Mouse (Mus musculus): ENCODE results near the gene Bag6. TPM values are rescaled to one million over a fixed set of nuclear protein-coding genes. Genes with fewer than 3 reads are reported as not detected.

Gene Bag6
- total RNA-seq, 2 experiments from 2014 or later = 323 to 339 TPM

DNA sequence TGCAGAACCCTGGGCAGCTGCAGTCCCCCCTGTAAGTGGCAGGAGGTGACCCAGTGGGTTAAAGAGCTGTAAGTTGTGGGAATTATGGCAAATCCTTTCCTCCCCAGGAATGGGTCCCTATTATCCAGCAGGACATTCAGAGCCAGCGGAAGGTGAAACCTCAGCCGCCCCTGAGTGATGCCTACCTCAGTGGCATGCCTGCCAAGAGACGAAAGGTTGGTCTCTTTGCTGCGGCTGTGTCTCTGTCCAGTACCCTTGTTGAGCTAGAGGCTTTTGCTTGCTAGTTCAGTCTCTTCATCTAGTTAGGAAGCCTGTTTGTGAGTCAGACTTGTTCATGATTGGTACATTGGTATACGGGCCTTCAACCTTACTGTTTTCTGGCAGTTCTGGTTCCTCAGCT is 11.2 kb downstream of the Bag6 start:
- no peak for DNase-seq (ENCODE audit: low spot score in 2 of 2)

DNA sequence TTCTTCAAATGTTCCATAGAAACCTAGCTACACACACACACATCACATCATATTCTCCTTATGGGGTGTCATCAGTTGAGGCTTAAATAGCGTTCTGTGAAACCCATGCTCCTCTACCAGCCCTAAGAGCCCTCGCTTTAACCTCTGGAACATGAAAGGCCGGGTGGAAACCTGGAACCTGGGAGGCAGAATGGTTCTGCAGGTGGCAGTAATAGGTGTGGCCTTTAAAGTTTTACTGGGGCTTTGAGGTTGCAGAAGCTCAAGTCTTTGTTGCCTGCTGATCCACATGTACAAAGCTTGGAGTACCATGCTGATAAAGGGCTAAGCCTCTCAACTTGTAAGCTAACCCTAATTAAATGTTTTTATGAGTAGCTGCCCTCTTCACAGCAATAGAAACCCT is 12.4 kb downstream of the Bag6 start:
- DNase-seq (ENCODE audit: low spot score in 2 of 2) = no peak

DNA sequence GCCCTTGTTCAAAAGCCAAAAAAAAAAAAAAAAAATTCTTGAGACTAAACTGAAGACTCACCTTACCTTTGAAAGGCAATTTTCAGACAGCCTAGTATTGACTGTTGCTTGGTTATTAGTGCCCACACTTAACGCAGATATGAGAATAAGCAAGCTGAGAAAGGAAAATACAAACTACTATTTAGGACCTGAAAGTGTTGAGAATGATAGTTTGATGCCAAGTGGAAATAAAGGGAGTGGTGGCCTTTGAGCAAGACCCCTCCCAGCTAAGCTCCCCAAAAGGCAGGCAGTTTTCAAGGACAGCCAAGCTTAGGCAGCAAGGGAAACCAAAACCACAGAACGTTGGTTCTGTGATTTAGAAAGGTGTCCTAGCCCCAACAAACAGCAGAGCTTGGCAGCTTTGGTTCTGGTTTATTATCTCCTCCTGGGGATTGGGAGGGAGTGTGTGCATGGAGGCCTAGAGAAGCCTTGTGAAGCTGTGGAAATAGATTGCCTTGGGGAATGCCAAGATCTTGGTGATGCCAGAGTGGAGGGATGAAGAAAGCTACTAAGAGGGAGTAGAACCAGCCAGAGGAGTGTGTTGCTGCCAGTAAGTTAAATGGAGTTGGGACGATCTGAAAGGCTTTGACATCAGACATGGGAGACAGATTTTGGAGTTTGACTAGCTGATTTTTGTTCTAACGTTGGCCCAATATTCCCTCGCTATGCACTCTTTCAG is 13.1 kb downstream of the Bag6 start:
- no peak for DNase-seq (ENCODE audit: low spot score in 2 of 2)

DNA sequence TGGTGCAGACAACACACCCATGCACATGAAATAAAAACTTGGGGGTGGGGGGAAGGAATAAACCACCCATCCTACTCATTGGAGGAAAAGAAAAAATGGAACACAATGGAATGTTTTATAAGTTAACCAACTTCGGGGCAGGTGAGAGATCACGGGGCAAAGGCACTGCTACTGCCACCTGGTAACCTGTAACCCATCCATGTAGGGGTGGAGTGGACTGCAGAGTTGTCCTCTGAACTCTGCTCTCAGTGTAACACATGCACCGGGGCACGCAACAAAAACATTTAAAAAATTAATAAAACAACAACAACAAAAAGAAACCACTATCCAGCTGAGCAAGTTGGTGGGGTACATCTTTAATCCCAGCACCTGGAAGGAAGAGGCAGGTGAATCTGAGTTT is 17.1 kb downstream of the Bag6 start:
- no peak for DNase-seq (ENCODE audit: low spot score in 2 of 2)

DNA sequence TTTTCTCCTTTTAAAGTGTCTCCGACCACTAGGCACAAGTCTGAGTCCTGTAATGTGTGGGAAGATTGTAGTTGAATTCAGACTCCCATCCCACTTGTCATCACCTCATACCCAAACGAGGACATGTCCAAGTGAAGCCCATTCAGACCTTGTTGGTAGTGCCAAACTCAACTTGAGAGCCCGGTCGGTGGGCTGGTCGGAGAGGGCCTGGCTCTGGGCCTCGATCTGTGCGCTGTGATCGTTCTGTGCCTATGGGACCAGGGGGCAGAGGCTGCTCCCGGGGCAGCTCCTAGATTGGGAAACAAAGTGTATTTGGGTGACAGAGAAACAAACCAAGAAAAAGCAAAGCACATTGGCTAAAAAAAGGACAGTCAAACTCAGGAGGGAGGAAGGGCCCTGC is 18.1 kb downstream of the Bag6 start:
- no peak for DNase-seq (ENCODE audit: low spot score in 2 of 2)

DNA sequence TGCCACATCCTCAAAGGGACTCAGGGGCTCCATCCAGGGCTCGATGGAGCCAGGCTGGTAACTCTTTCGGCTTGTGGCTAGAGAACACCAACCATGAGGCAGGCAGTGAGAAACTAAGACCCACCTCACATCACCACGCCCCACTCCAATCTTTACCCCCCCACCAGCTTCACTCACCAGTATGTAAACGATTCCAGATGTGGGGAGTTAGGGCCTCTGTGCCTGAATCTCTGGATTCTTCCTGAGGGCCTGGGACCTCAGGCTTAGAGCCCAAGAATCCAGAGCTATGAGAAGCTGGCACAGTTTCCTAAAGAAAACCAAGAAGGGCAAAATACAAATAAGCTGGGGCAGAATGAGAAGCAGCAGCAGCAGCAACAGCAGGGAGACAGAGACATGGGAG is 19.0 kb downstream of the Bag6 start:
- no peak for DNase-seq (ENCODE audit: low spot score in 2 of 2)

DNA sequence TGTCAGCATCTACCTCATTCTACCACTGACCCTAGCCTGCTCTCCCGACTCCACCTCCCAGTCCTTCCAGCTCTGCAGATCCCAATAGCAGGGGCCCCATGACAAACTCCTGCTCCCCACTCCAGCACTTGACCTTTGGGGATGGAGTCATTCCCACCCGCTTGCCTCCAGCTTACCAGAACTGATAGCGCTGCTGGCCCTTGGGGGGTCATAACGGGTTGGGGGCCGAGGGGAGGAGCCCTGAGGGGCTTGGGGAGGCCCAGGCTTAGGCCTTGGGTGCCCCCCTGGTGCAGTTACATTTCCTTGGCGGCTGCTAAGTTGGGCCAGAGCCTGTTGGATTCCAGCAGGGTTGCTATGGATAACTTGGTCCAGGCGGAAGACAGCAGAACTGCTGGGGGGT is 19.6 kb downstream of the Bag6 start:
- no peak for DNase-seq (ENCODE audit: low spot score in 2 of 2)

DNA sequence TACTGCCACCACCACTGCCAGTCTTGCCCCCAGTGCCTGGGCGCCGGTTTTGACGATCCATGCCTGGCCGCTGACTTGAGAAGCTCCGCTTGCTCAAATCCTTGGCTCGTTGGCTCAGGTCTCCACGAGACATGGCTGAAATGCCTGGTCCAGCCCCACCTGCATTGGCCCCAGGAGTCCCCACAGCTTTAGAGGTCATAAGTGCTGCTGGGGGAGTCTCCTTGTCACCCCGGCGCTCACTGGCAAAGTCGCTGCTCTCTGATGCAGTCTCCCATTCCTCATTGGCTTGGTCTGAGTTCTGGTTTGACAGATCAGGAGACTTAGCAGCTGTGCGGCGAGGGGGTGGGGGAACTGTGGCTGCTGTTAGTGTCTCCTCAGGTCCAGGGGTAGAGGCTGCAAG is 20.5 kb downstream of the Bag6 start:
- no peak for DNase-seq (ENCODE audit: low spot score in 2 of 2)

DNA sequence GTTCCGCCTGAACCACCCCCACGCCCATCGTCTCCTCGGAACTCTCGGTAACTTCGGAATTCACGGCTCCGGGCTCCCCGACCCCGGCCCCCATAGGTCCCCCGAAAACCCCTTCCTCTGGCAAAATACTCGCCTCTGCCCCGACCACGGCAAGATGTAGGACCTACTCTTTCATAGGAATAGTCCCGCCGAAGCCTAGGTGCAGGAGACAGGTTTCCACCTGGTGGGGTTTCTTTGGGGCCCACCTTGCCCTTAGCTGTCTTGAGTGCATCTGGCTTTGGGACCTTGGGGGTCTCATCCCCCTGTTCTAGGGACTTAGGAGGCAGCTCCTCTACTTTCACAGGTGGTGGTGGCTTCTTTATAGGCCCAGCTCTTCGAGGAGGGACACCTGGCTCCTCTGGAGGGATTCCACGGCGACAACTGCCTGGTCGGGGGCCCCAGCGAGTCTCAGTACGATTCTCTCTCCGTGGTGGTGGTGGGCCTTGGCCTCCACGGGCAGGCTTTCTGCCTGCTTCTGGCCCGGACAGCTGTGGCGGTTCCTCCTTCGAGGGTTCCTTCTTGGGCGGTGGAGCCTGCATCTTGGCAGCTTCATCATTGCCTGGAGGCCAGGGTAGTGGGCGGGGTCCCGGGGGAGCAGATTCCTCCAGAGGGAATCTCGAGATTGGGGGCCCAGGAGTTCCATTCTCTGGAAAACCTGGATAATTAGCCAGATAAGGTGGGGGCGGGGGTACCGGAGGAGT is 21.7 kb downstream of the Bag6 start:
- no peak for DNase-seq (ENCODE audit: low spot score in 2 of 2)

DNA sequence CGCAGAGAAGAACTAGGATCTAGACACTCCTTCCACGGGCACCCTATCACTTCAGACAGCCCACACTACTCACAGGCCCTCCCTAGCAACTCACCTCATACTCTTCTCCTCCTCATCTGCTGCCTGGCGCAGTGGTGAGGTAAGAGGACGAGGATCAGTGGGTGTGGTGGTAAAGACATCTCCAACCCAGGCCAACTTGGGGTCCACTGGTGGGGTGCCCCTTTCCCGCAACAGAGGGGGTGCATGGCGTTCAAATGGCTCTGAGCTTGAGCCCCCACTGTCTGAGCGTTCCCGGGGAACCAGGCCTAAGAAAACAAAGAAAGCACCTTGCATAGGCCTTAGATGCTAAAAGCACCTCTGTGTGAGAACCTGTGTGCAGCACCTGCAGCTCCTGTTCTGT is 22.3 kb downstream of the Bag6 start:
- DNase-seq (ENCODE audit: low spot score in 2 of 2) = no peak

DNA sequence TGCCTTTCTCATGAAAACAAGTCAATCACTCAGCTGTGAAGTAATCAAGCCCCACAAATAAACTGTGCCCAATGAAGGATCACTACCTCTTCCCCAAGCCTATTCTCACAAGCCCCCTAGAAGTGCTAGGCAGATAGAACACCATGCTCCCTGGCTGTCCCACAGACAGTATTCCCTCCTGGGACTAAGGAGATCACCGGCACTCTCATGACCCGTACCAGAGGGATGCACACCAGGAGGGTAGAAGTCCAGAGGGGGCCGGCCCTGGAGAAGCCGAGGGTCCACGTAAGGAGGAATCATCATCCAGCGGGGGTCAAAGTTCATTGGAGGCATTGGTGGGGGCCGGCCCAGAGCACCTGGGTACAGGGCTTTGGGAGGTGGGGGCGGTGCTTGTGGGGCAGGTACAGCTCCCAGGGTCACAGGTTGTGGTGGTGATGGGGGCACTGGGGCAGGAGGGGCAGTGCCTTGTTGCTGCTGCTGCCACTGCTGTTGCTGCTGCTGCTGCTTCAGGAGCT is 22.7 kb downstream of the Bag6 start:
- no peak for DNase-seq (ENCODE audit: low spot score in 2 of 2)

DNA sequence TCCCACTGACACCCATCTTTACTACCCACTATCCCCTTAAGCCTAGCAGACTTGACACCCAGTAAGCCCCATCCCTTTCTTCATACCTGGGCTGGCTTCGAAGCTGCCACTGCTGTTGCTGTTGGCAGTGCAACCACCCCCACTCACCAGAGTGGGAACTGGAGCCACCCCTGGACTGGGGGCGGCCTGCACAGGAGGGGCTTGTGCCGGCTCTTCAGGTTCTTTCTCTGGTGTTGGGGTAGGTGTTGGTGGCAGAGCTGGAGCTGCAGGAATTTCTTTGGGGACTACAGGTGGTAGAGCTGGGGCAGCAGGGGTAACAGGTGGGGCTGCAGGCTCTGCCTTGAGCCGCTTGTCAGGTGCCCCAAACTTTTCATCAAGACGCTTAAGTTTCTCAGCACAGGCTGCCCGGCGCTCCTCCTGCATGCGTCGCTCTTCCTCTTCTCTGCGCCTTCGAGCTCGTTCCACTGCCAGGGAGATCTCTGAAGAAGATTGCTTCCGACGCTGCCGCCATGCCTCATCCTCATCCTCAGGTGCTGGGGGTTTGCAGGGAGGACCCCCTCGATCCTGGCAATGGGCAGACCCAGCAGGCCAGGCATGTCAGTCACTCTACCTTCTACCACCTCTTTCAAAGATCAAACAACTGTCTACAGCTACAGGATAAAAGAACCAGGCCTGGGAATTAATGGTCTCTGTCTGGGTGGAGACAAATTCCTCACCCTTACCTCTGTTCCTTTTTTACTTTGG is 24.0 kb downstream of the Bag6 start:
- no peak for DNase-seq (ENCODE audit: low spot score in 2 of 2)

DNA sequence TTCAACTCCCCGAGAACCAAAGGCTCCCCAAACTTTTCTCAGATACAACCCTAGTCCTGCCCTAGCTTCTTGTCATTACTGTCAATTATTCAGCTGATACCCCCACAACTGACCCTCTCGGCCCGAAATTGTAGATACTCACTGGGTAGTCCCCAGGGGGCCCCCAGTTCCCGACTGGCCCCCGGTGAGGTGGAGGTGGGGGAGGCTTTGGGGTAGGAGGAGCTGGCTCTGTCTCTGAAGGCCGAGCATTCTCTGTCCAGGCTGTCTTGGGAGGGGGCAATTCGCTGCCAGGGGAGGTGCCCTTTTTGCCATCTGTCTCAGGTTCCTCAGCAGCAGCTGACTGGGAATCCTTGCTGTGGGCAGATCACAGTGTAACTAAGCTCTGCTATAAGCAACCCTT is 24.7 kb downstream of the Bag6 start:
- no peak for DNase-seq (ENCODE audit: low spot score in 2 of 2)

DNA sequence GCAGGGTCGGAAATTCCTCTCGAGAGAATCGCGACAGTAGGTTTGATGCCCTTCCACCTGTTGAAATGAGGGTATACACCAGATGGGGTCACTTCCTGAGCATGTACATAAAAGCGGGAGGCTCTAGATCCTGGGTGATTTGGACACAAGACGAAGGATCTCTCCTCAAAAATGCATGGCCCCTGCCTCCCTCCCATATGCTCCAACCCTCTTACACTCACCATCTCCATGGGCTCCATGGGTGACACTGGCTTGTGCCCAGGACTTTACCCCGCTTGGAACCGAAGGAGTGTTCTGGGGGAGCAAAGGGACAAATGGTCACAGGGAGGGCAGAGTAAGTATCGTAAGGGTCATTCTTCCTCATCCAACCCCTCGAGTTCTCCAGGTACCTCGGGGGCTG is 26.4 kb downstream of the Bag6 start:
- no peak for DNase-seq (ENCODE audit: low spot score in 2 of 2)

DNA sequence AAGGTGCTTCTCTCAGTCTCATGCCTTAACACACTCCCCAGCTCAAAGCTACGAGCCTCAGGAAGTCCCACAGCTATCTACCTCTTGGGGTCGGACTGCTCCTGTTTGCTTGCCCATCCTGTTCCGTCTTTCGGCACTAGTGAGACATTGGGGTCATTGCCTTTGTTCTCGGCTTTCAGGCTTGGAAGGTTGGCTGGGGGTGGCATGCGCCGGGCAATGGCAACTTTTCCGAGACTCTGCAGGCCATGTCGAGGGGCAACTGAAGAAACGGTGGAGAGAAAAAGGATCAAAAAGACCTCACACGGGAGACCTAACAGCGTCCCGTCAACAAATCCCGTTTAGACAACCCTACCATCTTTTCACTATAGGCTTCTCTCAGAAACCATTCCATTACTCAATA is 27.1 kb downstream of the Bag6 start:
- DNase-seq (ENCODE audit: low spot score in 2 of 2) = no peak

DNA sequence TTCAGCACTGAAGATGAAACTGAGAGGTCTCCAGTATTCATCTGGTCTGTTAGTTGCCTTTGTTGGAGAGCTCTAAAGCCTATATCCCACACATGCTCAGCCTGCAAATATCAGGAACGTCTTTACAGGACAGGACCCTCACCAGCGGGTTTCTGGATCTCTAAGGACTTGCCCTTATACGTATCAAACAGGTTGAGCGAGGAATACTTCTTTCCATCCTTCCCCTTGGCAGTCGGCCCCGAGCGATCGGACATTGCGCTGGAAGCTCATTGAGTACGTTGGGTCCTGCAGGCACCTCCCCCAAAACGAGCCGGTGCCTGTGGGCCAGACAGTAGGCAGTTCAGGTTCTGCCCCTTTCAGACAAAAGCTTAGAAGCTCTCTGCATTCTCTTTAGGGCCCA is 27.8 kb downstream of the Bag6 start:
- no peak for DNase-seq (ENCODE audit: low spot score in 2 of 2)

DNA sequence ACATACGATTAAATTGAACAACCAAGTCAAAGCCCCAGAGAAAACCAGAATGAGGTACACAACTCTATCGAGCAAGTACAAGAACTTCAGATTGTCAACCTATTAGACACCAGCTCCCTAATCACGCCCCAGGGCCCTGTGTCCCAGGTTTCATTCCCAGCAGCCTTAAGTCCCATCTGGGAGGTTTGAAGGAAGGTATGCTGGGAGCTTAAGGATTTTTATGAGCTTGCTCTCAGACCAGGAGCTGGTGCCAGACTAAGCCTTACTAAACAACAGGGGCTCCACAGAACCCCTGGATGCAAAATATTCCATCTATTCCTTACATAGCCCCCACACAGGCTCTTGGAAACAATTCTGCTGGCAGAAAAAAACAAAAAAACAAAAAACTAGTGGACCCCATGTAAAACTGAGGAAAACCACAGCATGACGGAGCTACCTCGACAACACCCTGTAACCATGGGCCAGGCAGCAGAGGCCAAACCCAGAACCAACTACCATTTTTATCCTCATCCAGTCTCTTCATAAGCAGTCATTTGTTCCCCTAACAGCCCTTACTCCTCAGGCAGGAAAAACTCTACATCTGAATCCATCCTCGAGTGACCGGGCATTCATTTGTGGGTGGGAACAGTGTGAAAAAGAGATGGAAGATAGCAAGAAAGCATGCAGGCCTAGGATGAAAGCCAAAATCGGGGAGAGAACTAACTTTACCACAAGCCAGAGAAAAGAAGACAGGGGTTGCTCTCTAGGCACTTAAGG is 28.5 kb downstream of the Bag6 start:
- DNase-seq (ENCODE audit: low spot score in 2 of 2) = no peak

DNA sequence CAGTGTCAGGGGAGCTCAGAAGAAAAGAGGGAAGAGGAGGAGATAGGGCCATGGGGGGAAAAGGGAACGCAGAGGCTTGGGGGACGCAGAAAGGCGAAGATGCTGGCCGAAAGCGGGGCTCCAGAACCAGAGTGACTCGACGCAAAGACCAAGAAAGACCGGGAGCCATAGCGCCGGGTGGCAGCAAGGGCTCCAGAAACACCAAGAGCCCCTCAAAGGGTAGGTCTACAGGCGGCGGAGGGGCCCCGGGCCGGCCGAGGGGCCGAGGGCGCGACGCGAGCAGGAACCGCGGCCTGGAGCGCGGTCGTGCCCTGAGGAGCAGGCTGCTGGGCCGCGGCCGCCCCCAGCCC is 29.2 kb downstream of the Bag6 start:
- DNase-seq (ENCODE audit: low spot score in 2 of 2) = no peak

DNA sequence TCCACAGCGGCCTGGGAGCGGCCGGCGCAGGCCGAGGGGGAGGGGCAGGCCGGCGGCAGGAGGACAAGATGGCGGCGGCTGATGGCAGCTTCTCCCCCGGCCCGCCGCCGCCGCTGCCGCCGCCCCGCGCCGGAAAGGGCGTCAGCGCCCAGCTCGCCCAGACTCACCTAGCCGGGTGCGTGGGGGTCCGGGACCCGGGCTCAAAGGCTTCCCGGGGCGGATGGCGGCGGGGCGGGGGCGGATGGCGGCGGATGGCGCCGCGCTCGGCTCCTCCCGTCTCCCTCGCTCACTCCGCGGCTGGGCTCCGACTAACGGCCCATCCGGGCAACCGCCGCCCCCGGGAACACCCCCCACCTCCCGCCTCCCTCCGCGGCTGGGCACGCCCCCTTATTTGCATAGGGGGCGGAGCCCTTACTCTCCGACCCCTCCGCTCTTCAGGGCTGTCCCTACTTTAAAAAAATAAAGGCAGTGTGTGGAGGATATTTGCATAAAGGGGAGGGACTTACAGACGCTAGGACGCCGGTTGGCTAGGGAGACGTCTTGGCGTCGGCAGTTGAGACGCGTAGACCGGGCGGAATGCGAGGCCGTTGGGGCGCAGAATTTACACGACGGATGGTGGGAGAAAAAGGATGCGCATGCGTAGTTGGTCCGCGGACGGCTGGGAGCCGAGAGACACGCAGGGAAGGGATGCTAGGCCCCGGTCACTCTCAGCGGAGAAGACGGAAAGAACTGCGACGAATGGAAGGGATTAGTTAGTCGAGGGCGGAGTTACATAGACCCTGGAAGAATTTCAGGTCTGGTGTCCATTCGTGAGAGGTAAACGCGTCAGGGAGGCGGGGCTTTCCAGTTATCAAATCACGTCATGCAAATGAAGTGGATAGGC is 29.8 kb downstream of the Bag6 start, which contains the start of gene Prrc2a:
TSS of gene Prrc2a (minus strand) at position 330 of the 883 bp plus-strand sequence.
- DNase-seq (ENCODE audit: low spot score in 2 of 2) = peak; percentile 99

DNA sequence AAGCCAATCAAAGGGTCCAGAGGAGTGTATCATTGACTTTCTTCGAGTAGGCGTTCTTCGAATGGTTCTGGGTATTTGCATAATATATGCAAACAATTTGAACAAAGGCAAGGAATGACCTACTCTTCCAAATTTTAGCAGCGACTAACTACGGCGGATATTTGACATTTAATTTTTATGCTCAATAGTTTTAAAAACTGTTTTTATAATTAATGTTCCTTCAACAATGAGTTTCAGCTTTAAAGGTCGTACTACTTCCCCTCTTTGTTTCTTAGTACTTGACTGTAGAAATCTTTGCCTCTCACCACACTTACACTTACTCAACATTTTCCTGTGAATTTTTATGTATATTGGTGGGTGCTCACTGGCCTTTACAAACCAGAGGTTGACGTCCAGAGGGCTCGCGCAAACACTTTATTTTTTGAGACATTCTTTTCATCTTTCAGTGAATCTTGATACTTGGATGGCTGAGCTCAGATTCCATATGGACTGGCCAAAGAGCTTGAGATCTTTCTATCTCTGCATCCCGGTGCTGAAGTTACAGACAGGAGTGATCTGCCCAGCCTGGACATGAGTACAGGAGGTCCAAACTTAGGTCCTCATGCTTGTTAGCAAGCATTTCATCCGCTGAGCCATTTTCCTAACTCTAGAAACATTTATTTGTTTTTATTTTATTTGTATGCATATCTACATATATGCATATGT is 30.6 kb downstream of the Bag6 start:
- no peak for DNase-seq (ENCODE audit: low spot score in 2 of 2)
